Mouse (Mus musculus): ENCODE measurements around the gene Rpl7a. TPM values are rescaled to one million over a fixed set of nuclear protein-coding genes. Genes with fewer than 3 reads are reported as not detected.

Rpl7a gene
- total and polyA plus RNA-seq, 2 experiments from 2014 or later, result 467 to 1,008 TPM

DNA sequence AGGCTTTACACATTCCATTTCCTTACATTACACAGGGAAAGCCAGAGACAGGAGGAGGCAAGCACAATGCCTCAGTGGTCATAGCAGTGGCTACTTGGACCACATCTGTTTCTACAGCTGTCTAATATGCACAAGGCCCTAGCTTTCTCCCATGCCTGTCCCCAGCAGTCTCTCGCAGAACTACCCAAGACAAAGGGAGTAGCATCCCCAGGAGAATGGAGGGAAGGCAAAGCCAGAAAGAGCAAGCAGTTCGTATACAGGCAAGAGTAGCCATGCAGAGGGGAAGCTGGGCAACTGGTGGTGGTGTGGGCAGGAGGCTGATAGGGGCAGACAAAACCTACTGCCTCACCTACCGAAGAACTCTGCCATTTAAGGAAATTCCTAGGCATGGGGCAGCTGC lies 4.1 kb upstream of the Rpl7a start:
- Histone ChIP-seq H3K4me2 (ENCODE audit: low read depth, low read length) (no peak overlapping the region), H3K4me3 (ENCODE audit: low read length) (no peak overlapping the region), H3K9ac (replicated peaks; ENCODE audit: low read length) (no peak overlapping the region), H3K36me3 (ENCODE audit: insufficient read depth, low read length) (peaks cover 20% of the 10 kb centered on the region), H3K4me1 (ENCODE audit: insufficient read depth, low read length) (peaks cover 22% of the 10 kb centered on the region), H3K9me3 (ENCODE audit: low read length) (no peaks in the 10 kb centered on the region), H3K27me3 (ENCODE audit: insufficient read depth, low read length) (no peaks in the 10 kb centered on the region), H3K27ac (no peak overlapping the region)
- ATAC-seq, result no peak
- WGBS, result 94% methylated on average over 3 of the region's 3 CpGs
- no peak for DNase-seq (ENCODE audit: low spot score)
- no peak for TF ChIP-seq CTCF (IDR thresholded peaks at IDR 0.05; ENCODE audit: low read depth)

DNA sequence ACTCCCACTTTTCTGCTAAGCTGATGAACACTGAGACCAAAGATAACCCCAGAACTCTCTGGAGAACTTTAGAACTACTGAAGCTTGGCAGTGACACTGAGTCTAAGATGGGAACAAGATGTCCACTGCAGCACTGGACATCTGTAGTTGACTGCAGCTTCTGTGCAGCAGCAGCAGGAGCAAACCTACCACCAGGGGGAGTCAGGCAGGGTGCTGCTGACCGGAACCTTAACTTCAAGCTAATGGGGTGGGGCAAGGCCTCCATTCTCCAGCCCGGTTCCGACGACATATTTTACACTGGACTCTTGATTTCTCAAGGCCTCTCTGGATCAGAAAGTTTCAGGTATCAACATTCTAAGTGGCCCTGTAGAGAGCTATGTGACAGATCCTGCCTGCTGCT lies 3.5 kb upstream of the Rpl7a start:
- Histone ChIP-seq H3K4me1 (ENCODE audit: insufficient read depth, low read length) (peaks cover 17% of the 10 kb centered on the region), H3K4me3 (ENCODE audit: low read length) (no peak overlapping the region), H3K27me3 (ENCODE audit: insufficient read depth, low read length) (no peaks in the 10 kb centered on the region), H3K36me3 (ENCODE audit: insufficient read depth, low read length) (peaks cover 20% of the 10 kb centered on the region), H3K4me2 (ENCODE audit: low read depth, low read length) (no peak overlapping the region), H3K27ac (no peak overlapping the region), H3K9me3 (ENCODE audit: low read length) (no peaks in the 10 kb centered on the region), H3K9ac (replicated peaks; ENCODE audit: low read length) (no peak overlapping the region)
- peak; percentile 84 for TF ChIP-seq CTCF (IDR thresholded peaks at IDR 0.05; ENCODE audit: low read depth)
- ATAC-seq, result no peak
- 51% methylated on average over 4 of the region's 4 CpGs for WGBS
- DNase-seq (ENCODE audit: low spot score), result peak; percentile 61

DNA sequence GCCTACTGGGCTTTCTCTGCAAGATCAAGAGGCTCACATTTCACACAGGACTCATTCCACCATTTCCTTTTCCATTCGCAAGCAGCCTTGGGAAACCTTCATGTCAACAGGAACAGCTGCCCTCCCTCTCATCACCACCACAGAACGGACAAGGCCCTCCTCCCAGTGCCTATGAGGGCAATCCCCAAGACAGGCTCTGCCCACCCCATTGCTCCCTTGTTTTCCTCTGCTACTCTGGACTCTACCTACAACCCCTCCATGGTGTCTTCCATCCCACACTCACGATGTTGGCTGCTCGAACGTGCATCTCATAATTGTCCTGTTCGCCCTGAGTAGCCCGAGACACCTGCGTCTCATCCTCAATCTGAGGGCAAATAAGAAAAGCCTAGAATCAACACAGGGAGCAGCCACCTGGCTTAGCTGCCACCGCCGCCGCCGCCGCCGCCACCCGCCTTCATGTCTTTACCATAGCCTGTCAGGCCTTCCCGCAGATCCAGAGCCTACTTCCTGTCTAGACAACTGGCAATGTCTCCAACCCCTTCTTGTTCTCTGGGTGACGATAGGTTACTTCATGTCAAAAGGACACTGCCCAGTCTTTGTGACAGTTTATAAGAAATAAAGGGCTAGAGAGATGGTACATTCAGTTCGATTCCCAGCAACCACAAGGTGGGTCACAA lies 1.7 kb upstream of the Rpl7a start:
- Histone ChIP-seq H3K9me3 (ENCODE audit: low read length) (no peaks in the 10 kb centered on the region), H3K27me3 (ENCODE audit: insufficient read depth, low read length) (no peaks in the 10 kb centered on the region), H3K4me3 (ENCODE audit: low read length) (peak overlapping the region; percentile 86; the same call in 1 of the 2 replicates), H3K36me3 (ENCODE audit: insufficient read depth, low read length) (peaks cover 38% of the 10 kb centered on the region), H3K27ac (no peak overlapping the region), H3K9ac (replicated peaks; ENCODE audit: low read length) (peak overlapping the region; percentile 84), H3K4me2 (ENCODE audit: low read depth, low read length) (peak overlapping the region; percentile 66), H3K4me1 (ENCODE audit: insufficient read depth, low read length) (peaks cover 9% of the 10 kb centered on the region; the same call in 1 of the 2 replicates)
- TF ChIP-seq CTCF (IDR thresholded peaks at IDR 0.05; ENCODE audit: low read depth), result no peak
- no peak for DNase-seq (ENCODE audit: low spot score)
- 86% methylated on average over 18 of the region's 18 CpGs for WGBS
- no peak for ATAC-seq

DNA sequence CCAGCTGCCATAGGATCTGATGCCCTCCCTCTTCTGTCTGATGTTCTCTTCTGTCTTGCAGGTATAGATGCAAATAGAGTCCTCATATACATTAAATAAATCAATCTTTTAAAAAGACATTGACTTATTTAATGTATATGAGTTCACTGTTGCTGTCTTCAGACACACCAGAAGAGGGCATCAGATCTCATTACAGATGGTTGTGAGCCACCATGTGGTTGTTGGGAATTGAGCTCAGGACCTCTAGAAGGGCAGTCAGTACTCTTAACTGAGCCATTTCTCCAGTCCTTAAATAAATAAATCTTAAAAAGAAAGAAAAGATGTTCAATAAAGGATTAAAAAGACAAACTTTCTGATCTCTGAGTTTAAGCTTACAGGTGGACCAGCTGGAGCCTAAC lies 1.2 kb upstream of the Rpl7a start:
- Histone ChIP-seq H3K9me3 (ENCODE audit: low read length) (no peaks in the 10 kb centered on the region), H3K4me3 (ENCODE audit: low read length) (peak overlapping the region; percentile 86), H3K4me2 (ENCODE audit: low read depth, low read length) (peak overlapping the region; percentile 66), H3K27me3 (ENCODE audit: insufficient read depth, low read length) (no peaks in the 10 kb centered on the region), H3K36me3 (ENCODE audit: insufficient read depth, low read length) (peaks cover 40% of the 10 kb centered on the region), H3K27ac (peak overlapping the region; percentile 95; the same call in 1 of the 2 replicates), H3K9ac (replicated peaks; ENCODE audit: low read length) (peak overlapping the region; percentile 84; the same call in 1 of the 2 replicates), H3K4me1 (ENCODE audit: insufficient read depth, low read length) (peaks cover 9% of the 10 kb centered on the region; the same call in 1 of the 2 replicates)
- peak; percentile 35 for TF ChIP-seq CTCF (IDR thresholded peaks at IDR 0.05; ENCODE audit: low read depth)
- DNase-seq (ENCODE audit: low spot score) (no peak), ATAC-seq (no peak)

DNA sequence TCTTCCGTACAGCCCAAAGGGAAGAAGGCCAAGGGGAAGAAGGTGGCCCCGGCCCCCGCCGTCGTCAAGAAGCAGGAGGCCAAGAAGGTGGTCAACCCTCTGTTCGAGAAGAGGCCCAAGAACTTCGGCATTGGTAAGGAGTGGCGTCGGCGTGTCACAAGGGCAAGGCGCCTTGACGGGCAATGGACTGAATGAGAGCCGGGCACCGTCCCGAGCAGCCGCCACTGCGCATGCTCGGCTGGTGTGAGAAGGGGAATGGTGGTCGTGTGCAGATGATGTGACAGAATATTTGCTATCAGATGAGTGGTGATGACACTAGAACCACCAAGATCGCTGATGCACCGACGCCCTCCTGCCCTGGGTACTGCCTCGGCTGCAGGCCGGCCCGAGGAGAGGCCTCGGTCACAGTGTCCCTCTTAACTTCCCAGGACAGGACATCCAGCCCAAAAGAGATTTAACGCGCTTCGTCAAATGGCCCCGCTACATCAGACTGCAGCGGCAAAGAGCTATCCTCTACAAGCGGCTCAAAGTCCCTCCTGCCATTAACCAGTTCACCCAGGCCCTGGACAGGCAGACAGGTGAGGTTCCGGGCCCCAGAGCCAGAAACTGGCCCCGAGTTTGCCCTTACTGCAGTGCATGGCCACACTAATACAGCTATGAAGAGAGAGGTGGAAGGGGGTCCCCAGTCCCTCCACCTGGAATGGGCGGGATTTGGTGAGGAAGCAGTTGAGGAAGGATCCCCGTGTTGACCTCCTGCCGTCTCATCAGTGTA lies 616 bp downstream of the Rpl7a start:
- Histone ChIP-seq H3K4me3 (ENCODE audit: low read length) (peak overlapping the region; percentile 86), H3K36me3 (ENCODE audit: insufficient read depth, low read length) (peaks cover 31% of the 10 kb centered on the region), H3K9ac (replicated peaks; ENCODE audit: low read length) (peak overlapping the region; percentile 84), H3K4me2 (ENCODE audit: low read depth, low read length) (peak overlapping the region; percentile 85), H3K9me3 (ENCODE audit: low read length) (no peaks in the 10 kb centered on the region), H3K27ac (peak overlapping the region; percentile 95), H3K27me3 (ENCODE audit: insufficient read depth, low read length) (no peaks in the 10 kb centered on the region), H3K4me1 (ENCODE audit: insufficient read depth, low read length) (peaks cover 15% of the 10 kb centered on the region)
- DNase-seq (ENCODE audit: low spot score) (peak; percentile 85), ATAC-seq (peak; percentile 66)
- WGBS, result under 1% methylated on average over 33 of the region's 37 CpGs
- no peak for TF ChIP-seq CTCF (IDR thresholded peaks at IDR 0.05; ENCODE audit: low read depth)

DNA sequence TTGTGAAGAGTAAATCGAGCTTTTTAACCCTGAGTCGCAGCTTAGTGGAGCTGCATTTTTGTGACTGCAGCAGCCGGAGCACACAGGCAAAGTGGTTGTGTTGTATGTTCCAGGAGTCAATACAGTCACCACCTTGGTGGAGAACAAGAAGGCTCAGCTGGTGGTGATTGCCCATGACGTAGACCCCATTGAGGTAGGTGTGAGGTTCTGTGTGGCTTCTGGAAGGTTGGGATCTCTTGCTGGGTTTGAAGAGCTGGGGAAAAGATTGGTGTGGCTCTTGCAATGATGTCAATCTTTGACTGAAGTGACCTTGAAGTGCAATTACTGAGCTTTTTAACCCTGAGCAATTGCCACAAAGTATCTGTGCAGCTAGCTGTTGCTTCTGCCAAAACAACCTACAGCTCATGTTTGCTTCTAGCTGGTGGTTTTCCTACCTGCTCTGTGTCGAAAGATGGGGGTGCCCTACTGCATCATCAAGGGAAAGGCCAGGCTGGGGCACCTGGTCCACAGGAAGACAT lies 1.7 kb downstream of the Rpl7a start:
- Histone ChIP-seq H3K9ac (replicated peaks; ENCODE audit: low read length) (peak overlapping the region; percentile 84), H3K27me3 (ENCODE audit: insufficient read depth, low read length) (no peaks in the 10 kb centered on the region)
- TF ChIP-seq CTCF (IDR thresholded peaks at IDR 0.05; ENCODE audit: low read depth), result no peak

More for the DNA sequence above, 1.7 kb downstream of the Rpl7a start:
- ATAC-seq (no peak), DNase-seq (ENCODE audit: low spot score) (no peak)
- peak overlapping the region; percentile 85 for H3K4me2 ChIP-seq (ENCODE audit: low read depth, low read length)
- 64% methylated on average over 5 of the region's 5 CpGs for WGBS
- peaks cover 26% of the 10 kb centered on the region for H3K36me3 ChIP-seq (ENCODE audit: insufficient read depth, low read length)
- H3K4me1 ChIP-seq (ENCODE audit: insufficient read depth, low read length), result peaks cover 19% of the 10 kb centered on the region
- peak overlapping the region; percentile 86 for H3K4me3 ChIP-seq (ENCODE audit: low read length)
- H3K9me3 ChIP-seq (ENCODE audit: low read length), result no peaks in the 10 kb centered on the region
- H3K27ac ChIP-seq, result no peak overlapping the region

All from hindbrain, postnatal 0 days (tissue).